Mouse (Mus musculus) adrenal gland, adult 2 months (tissue): ENCODE measurements at regions not wholly inside any gene's neighbourhood (a gene's known extent, or its start where the extent isn't known, plus 50 kb on each side); places are given as distances from the start of the nearest gene placed in this dataset.

Experiments
- DNase-seq: peaks from one replicate; pipeline ENCODE4 v3.0.0; 2021

GRCm38 (mm10) chr6:102977122-102977521 lies 404.2 kb upstream of the Cntn3 start:
- no peak for DNase-seq

- no peak for DNase-seq
Measured at GRCm38 (mm10) chr6:103023326-103023725, 450.4 kb upstream of the Cntn3 start.

DNA sequence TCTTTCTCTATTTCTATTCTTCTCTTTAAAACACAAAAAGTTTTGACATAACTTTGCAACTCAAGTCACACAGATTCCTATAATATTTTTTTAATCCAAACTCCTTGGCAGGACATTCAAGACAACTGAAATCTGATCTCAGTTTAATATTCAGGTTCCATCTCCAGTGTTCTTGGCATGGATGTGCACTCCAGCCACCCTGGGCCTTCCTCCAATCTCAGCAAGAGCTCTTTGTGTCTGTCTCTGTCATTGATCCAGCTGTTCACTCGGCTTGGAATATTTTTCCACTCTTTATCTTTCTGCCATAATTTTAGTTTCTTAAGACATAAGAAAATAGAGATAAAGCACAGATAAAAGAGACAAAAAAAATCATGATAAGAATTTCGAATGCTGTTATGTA lies 451.1 kb upstream of the Cntn3 start:
- no peak for DNase-seq

GRCm38 (mm10) chr6:103028150-103028549 lies 455.2 kb upstream of the Cntn3 start:
- no peak for DNase-seq

DNA sequence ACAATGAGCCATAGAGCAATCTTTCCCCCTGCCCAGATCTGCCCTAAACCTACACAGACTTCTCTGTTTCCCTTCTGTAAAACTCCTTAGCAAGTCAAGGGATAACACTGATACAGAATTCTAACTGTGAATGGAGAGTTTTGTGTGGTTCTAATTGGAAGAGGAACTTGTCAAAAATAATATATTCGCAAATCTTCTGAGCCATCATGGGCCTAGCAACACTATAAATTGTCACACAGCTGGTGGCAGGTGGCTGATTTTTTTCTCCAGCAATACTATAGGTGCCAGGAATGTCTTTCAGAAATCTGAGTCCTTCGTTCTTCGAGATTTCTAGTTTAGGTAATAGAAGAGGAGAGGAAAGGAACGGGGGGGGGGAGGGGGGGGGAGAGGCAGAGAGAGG lies 460.5 kb upstream of the Cntn3 start:
- no peak for DNase-seq

DNA sequence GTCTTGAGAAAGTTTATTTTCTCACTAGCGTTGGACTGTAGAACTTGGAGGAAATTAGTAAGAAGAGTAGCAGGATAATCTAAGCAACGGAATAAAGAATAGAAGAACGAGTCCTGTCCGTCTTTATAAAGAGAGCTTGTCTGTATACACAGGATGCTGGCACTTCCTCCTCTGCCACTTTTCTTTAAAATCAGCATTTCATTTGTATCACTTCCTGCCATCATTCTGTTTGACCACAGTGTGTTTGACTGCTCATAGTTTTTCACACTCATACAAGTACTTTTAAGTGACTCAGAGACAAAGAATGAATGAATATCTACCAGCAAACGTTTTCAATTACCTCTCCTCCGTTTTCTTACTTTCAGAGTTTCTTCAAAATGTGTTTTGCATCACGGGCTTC lies 461.0 kb upstream of the Cntn3 start:
- no peak for DNase-seq

- DNase-seq = no peak
Measured at GRCm38 (mm10) chr6:103060591-103060990, 449.8 kb upstream of the Chl1 start.

- DNase-seq = no peak
Measured at GRCm38 (mm10) chr6:103106189-103106588, 404.2 kb upstream of the Chl1 start.

GRCm38 (mm10) chr6:103119537-103119936 lies 390.8 kb upstream of the Chl1 start:
- no peak for DNase-seq

DNA sequence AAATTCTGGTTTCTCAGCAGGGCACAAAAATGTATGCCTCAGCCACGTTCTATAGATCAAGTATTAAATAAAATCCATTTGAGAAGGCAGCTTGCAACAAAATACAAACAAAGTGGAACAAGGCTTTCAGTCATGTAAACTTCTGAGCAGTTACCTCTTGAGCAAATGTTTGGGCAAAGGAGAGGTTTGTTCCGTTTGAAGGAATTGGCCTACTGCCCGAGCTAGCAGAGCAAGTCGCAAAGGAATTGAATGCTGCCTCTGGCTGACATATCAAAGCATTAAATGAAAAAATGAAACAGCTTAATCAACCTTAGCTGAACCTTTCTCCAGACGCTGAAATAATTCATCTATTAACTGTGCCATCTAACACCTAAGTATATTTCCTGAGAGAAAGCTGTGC lies 369.5 kb upstream of the Chl1 start:
- DNase-seq = no peak

- no peak for DNase-seq
Measured at GRCm38 (mm10) chr6:103177851-103178250, 332.5 kb upstream of the Chl1 start.

DNA sequence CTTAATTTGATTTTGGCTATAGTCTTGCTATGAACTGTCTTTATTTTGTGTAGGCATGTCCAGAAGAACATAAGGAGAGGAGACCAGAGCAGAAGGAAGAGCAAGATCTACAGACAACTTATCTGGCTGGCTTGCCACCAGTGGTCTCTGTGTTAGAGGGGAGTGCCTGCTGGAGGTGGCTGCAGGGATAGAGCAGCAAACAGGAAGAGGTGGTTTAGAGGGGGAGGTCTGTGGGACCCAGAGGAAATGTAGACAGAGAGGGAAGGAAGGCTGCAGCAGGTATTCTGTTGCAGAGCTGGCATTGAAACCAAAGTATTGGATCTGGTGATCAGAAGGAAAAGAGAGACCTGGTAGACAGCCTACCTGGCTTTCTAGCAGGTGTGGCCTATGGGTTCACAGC lies 327.0 kb upstream of the Chl1 start:
- DNase-seq = no peak

GRCm38 (mm10) chr6:103196838-103197237 lies 313.5 kb upstream of the Chl1 start:
- no peak for DNase-seq

DNA sequence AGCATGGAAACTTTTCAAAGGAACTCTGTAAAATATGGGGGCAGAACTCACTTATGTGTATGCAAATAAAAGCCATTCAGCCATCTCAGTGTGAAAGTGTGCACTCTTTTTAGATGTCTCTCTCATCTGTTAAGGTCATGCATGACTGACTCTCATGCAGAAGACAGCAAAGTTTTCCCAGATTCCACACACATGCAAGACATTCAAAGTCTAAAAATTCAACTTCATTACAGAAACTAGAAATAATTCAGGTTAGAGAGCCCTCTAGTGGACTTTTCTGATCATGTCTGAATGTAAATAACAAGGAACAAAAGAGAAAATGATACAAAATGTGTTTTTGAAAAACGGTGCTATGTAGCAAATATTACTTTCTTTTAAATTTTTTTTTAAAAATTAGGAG lies 308.8 kb upstream of the Chl1 start:
- DNase-seq = no peak

GRCm38 (mm10) chr6:103209202-103209601 lies 301.2 kb upstream of the Chl1 start:
- DNase-seq = peak; percentile 83

DNA sequence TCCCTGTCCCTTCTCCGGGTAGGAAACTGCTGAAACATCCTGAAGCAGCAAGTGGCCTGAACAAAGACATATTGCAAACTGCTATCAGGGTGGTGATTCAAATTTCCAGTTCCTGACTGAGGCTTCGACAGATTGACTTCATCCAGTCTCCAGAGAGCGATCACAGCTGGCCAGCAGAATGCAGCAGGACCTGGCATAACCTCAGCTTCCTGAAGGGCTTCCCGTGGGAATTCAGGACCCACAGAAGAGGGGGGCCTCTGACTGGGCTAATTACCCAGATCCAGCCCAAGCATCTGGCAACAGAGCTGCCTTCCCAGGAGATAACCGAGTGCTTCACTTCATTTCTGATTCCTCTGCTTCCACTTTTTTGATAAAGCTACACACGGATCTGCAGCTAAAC lies 297.2 kb upstream of the Chl1 start:
- DNase-seq = no peak

DNA sequence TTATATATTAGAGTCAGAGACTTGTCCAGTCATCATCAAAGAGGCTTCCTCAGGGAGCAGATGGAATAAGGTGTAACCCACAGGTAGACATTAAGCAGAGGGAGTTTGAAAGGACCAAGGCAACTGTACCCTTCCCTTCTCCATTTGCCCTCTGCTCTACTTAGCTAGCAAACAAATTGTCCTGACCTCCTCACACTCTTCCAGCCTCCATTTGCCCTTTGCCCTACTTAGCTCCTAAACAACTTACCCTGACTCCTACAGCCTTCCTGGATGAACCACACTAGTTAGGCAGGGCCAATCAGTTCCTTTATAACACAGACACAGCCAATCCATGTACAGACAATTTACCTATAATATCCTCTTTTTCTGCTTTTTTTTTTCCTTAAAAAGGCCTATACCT lies 273.5 kb upstream of the Chl1 start:
- DNase-seq = no peak

DNA sequence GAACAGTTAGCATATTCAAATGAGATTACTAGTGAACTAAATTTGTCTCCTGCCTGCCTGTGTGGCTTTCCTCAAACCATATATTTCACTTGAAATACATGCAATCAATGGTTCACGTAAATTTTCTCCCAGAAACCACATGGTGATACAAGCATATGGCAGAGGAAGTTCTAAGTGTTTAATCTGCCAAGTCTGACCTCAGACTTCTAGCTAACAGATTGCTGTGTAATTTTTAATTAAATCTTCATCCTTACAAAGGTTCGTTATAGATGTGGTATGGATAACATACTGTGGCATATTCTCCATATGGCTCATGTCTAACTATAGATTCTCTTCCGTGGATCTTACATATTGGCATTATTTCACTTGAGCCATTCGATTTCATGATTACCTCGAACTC lies 241.4 kb upstream of the Chl1 start:
- no peak for DNase-seq

DNA sequence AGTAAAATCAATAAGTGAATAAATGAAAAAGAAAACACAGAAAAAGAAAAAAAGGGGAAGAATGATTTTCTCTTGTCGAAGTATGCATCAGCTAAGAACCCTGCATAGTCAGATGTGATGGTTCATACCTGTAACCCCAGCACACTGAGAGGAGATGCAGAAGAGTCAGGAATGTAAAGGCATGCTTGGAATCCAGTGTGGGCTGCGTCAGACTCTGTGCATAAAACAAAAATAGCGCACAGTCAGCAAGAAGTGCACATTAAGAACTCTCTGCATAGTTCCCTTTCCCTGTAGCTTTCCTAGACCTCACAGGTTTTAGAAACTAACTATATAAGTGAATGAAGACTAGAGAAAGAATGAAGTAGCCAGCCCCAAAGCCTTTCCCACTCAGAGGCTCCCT lies 238.2 kb upstream of the Chl1 start:
- no peak for DNase-seq

- DNase-seq = no peak
Measured at GRCm38 (mm10) chr6:103275071-103275470, 235.3 kb upstream of the Chl1 start.

DNA sequence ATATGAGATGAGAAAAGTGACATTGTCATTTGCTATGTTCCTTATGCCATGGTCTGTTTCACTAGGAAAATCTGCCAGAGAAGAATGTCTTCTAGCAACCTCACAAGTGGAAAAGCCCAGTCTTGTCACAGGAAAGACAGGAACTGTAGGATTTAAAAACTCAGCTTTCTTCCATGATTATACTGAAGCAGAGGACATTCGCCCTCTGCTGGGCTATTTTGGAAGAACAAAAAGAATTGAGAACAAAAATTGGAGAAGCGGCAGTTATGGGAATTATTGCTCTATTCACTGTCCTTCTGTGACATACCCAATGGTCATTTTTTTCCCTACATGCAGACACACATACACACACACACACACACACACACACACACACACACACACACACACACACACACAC lies 234.9 kb upstream of the Chl1 start:
- DNase-seq = no peak

GRCm38 (mm10) chr6:103296015-103296414 lies 214.4 kb upstream of the Chl1 start:
- DNase-seq = no peak

GRCm38 (mm10) chr6:103306420-103307249 lies 203.8 kb upstream of the Chl1 start:
- DNase-seq = no peak

- no peak for DNase-seq
Measured at GRCm38 (mm10) chr6:103307250-103307580, 203.2 kb upstream of the Chl1 start.

GRCm38 (mm10) chr6:103312149-103312548 lies 198.2 kb upstream of the Chl1 start:
- no peak for DNase-seq
